Mouse (Mus musculus) right cerebral cortex, postnatal 10 days (tissue): ENCODE data around the gene Mmachc.
A peak's percentile ranks its signal among the peaks of the same experiment; 100 is the strongest.
"Not testable (repeated sequence)": the region's sequence is repeated elsewhere in the genome, so short reads cannot be mapped to it uniquely, and the experiment has no call there.

Experiments used
- DNase-seq, 2 experiments: peaks; one replicate each; pipeline ENCODE4 v3.0.0; 2021; ENCODE audit warnings: low spot score in 2 of 2

Mmachc gene

DNA sequence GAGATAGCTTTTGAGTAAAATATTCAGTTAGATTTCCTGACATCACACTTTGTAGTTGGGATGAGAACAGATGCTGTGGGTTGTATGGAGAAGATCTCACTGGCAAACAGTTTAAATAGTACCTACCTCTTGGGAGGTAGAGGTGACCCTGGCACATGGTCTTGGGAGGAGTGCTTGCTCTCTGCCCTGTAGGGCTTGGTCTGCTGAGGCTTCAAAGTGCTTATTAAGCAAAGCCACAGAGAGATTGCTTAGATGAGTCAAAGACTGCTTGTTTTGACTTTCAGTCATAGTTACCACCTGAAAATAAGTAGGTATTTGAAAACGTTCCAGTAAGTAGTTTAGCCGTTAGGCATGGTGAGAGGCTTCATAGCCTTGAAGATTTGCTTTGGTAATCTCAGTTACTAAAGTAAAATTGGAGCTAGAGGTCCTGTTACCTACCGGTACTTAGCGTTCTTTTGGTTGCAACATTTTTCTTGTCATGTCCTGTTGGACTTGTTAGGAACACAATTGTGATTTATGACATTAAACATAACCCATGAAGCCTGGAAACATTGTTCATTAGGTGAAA lies 18.8 kb downstream of the Mmachc start:
- DNase-seq, result no peak

DNA sequence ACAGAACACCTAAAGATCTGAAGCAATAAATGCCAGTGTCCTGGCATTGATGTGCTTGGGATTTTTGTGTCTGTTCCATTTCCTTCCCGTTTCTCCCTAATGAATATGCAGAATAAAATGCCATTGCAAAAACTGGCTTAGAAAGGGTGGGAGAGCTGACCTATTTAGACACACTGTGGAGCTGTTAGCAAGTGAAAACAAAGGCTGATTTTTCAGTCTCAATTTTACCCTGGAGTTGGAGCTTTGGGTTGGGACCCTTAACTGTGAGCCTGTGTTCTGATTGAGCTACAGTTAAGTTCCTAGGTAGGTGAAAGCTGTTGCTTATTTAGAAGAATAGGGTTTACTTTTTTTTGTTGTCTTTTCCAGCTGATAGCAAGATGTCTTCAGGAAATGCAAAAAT lies 21.2 kb downstream of the Mmachc start:
- no peak for DNase-seq

DNA sequence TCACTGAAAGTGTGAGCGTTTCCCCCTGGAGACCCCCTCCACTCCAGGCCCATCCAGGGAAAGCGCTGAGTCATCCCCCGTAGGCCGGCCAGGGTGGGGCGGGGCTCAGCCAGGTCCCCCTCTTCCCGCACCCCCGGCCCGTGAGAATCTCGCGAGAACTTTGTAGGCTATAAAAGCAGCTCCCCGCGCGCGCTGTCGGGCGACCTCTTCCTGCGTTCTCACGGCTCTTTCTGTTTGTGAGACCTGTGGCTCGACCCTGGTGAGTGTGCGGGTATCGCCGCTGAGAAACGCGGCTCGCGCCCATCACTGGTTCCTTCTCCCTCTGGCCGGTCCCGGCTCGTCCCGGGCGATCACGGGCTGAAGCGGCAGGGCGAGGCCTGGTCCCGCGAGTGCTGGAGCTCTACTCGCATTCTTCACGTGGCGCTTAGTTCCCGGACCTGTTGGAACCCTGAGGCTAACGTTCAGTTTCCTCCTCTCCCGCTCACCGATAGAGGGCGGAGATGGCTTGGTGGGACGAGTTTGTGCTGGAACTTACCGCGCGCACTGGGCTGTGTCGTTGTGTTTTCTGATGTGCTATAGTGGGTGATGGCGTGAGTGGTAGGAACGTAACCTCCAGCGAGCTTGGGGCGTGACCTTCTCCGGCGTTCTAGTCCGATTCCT lies 22.7 kb downstream of the Mmachc start, which contains the start of gene Prdx1:
Gene Prdx1, plus strand, starts transcription at position 143 of the 660 bp plus-strand sequence.
- peak; percentile 94 to 95 for DNase-seq

DNA sequence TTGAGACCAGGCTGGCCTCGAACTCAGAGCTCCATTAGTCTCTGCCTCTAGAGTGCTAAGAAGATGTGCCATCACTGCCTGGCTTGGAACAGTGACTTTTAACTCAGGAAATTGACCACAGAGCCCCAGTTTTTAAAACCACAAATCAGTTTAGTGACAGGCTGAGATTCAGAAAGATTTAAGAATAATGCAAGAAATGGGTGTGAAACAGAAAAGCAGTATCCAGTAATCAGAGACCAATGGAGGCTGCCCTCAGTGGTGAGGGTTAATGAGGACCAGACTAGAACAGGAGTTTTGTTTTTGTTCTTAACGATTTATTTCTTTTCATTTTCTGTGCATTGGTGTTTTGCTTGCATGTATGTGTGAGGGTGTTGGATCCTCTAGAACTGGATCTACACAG lies 23.5 kb downstream of the Mmachc start:
- no peak for DNase-seq

DNA sequence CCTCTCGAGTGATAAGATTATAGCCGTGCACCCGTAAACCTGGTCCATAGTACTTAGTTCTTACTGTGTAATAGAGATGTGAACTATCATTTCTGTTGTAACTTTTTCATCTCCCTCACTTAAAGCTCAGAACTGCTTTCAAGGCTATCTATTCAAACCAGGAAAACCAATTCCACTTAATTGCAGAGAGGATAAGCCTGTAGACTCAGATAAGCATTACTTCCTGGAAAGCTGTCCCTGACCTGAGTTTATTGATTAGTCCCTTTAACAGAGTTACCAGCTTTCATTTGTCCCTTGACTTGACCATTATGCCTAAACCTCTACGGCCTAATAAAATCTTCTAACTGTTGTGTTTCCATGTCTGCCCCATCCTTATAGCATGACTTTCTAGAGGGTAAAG lies 24.2 kb downstream of the Mmachc start:
- DNase-seq, result no peak

DNA sequence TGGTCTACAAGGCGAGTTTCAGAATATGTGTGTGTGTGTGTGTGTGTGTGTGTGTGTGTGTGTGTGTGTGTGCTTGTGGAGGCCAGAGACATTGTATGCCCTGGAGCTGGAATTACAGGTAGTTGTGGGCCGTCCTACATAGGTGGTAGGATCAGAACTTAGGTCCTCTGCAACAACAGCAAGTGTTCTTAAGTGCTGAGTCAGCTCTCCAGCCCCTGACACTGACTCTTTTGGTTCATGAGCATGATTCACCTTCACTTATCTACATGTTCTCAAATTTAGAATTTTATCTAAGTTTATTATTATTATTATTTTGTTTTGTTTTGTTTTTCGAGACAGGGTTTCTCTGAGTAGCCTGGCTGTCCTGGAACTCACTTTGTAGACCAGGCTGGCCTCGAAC lies 27.7 kb downstream of the Mmachc start:
- DNase-seq, result not testable (repeated sequence)

DNA sequence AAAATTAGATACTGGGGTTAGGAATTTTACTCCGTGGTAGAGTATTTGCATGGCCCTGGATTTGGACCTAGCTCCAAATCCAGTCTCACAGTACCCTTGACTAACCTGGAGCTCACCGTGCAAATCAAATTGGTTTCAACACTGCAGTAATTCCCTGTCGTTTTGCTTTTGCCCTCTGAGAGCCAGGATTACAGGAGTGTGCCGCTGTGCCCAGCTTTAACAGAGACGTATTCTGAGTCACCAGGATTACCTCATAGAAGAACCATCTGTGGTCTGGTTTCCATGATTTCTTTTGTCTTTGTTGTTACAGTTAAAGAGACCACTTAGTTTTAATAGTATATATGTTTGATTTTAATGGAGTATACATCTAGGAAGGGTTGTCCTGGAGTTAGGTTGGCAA lies 29.1 kb downstream of the Mmachc start:
- no peak for DNase-seq

DNA sequence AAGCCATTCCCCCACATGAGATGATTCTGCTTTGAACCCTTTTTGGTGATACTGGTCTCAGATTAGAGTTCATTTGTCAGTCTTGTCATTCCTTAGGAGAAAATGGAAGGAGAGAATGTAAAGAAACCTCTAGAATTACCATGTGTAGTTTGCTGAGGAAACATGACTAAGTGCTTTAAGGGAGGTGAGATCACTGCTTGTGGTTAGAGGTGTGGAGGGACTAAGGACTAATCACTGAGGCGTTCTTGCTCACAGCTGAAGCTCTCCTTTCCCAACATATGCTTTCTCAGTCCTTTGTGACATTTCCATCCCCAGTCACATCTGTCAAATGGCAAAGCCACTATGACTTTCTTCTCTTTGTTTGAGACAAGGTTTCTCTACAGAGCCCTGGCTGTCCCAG lies 30.4 kb downstream of the Mmachc start:
- DNase-seq, result no peak

DNA sequence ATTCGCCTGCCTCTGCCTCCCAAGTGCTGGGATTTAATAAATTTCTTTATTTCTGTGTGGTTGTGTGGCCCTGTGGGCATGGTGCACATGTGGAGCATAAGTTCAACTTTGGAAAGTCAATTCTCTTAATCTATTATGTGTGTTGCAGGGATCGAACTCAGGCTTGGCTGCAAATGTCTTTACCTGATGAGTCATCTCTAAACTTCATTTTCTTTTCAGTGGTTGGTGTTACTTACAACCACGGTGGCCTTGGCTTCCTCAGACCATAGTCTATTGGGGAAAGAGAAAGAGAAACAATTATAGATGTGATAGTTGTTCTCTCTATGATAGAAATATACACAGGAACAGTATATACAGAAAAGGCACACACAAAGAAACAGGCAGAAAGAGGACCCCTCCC lies 32.2 kb downstream of the Mmachc start:
- no peak for DNase-seq

DNA sequence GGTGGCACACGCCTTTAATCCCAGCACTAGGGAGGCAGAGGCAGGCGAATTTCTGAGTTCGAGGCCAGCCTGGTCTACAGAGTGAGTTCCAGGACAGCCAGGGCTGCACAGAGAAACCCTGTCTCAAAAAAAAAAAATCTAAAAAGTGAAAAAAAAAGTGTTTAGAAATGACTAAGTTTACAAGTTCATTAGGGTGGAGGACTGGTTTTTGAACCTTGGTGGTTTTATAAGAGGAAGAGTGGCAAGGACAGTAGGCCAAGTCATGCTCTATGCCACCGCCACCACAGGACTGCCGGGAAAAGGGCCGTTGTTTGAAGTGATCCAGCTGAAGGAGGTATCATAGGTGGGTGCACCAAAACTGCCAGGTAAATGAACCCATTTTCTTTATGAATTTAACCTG lies 33.4 kb downstream of the Mmachc start:
- DNase-seq, result not testable (repeated sequence)

DNA sequence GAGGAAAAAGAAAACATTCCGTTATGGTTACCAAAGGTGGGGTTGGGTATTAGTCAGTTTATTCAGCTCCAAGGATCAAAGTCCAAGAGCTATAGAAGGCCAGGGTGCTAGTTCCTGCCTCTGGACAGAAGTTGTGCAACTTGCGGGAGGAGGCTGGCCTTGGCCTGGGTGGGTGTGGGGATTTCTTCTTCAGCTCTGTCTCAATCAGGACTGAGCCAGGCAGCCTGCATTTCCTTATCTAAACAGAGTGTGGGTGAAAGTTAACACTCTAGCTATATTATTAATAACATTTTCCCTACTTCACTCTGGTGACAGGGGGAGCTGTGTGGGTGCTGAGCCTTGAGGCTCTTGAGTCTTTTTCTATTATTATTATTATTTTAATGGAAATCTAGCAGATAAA lies 35.4 kb downstream of the Mmachc start:
- peak in 1 of 2 experiments; percentile 36 for DNase-seq

DNA sequence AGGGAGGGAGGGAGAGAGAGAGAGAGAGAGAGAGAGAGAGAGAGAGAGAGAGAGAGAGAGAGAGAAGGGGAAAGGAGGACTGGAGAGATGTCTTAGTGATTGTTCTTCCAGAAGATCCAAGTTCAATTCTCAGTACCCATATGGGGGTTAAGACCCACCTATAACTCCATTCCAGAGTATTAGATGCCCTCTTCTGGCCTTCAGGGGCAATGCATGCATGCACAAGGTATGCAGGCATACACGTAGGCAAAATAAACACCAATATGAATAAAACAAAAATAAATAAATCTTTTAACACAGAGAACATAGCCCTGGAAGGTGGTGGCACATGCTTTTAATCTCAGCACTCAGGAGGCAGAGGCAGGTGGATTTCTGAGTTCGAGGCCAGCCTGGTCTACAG lies 38.9 kb downstream of the Mmachc start:
- no peak for DNase-seq

DNA sequence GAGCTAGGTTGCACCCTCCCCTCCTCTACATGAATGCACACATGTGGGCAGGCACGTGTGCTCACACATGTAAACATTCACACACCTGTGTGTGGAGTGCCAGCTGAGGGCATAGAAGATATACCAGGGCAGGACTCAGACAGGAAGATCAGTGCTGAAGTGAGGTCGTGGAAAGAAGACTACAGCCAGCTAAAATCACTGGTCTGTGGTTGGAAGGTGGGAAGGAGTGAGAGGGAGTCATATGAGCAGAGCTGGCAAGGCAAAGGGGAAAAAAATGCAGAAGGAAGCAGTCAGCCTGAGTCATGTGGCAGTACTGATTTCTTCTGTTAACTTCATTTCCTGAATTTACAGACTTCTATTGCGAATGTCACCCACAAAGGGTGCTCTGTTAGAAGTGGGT lies 40.1 kb downstream of the Mmachc start:
- no peak for DNase-seq

DNA sequence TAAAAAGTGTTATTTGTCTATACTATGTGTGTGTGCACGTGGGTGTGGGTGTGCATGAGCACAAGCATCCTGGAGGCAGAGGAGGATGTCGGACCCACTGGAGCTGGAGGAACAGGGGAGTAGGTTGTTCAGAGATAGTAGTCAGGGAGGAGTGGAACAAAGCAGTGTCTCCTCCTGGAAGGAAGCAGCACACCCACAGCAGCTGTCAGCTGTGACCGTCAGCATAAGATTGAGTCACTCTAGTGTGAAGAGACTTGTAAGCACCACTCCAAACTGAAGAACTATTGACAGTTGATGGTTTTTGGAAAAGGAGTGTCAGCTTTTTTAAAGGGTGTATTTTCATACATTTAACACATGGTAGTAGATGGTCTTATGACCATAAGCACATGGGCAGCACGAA lies 41.6 kb downstream of the Mmachc start:
- no peak for DNase-seq

DNA sequence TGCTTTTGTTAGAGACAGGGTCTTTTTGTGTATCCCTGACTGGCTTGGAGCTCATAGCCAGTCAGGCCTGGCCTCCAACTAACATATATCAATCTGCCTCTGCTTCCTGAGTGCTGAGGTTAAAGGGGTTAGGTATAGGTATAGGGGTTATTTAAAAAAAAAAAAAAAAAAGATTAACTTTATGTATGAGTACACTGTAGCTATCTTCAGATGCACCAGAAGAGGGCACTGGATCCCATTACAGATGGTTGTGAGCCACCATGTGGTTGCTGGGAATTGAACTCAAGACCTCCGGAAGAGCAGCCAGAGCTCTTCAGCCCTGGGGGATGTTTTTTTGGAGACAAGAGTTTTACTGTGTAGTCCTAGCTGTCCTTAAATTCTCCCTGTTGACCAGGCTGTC lies 46.2 kb downstream of the Mmachc start:
- DNase-seq, result no peak

DNA sequence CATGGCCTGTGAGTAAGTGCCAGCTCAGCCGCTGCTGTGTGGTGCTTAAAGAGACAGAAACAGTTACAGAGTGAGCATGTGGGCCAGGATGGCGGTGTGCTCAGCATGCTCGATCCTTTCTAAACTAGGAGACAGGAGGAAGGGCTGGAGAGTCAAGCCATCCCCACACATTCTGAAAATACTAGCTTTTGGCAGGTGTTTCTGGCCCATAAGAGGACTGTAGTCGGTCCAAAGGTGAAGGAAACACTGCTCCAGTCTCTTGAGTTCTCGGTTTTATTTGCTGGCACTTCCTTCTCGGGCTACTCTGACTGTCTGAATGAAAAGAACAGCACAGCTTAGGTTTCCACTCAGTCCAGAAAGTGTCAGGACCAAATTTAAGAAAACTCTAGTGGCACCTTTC lies 47.4 kb downstream of the Mmachc start:
- no peak for DNase-seq

DNA sequence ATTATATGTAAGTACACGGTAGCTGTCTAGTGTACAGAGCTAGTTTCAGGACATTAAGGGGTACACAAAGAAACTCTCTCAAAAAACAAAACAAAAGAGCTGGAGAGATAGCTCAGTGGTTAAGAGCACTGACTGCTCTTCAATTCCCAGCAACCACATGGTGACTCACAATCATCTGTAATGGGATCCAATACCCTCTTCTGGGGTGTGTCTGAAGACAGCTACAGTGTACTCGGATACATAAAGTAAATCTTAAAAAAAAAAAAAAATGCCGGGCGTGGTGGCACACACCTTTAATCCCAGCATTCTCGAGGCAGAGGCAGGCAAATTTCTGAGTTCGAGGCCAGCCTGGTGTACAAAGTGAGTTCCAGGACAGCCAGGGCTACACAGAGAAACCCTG lies 48.3 kb downstream of the Mmachc start:
- DNase-seq, result not testable (repeated sequence)

DNA sequence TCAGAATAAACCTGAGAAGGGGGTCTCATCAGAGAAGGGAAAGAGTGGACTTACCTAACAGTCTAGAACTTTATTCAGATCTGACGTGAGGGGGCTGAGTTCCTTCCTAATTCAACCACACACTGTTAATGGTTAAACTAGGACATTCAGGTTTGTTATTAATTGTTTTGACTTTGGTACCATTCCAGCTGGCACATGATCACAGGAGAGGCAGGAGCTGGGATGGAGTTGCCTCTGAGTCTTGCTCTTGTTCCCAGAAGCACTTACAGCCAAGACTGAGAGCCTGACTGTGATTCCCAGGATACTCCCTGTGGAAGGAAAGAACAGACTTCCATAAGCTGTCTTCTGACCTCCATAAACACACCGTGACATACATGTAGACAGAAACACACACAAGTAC lies 48.7 kb downstream of the Mmachc start:
- DNase-seq, result no peak

DNA sequence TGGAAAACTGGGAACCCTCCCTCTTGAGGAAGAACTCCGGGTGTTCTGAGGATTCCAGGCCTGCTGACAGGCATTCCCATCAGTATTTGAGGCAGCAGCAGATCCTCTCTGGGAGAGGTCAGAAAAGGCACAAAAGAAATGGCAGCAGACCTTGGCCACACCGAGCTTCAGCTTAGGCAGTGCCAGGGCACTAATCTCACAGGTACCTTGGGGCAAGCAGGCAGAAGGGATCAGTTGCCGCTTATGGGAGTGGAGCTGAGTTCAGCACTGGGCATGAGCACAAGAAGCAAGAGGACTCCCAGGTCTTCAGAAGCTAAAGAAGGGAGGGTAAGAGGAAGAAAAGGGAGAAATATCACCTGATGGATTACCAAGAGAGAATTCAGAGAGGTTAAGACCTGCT lies 50.2 kb downstream of the Mmachc start:
- DNase-seq, result no peak

DNA sequence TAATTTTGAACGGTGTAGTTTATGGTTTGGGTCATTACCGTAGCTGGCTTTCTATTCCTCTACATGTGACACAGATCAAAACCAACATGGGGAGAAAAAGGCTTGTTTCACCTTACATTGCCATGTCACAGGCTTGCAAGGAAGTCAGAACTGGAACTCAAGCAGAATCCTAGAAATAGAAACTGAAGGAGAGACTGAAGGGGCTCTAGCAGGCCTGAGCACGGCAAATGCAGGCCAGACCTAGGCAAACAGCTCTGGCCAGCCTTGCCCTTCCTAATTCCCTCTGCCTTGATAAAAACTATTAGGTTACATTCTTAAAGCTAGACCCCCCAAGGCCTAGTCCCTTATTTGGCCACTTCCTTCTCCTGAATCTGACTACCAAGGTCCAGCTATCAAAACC lies 52.5 kb downstream of the Mmachc start:
- no peak for DNase-seq

DNA sequence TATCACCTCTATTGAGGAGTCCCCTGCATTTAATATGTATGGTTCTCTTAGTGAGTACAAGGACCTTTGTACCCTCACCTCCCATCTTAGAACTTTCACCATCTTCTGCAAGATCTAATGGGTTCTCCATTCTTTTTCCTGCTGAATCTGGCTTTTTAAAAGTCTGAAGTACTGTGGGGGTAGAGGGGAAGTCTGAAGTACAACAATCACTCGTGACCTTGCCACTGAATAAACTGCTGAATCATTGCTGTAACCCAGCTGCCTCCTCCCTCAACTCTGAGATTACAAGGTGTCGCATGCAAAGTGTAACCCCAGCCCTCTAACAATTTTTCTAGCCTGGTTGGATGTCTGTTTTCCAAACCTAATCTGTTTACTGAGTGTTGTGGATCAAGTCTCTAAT lies 53.1 kb downstream of the Mmachc start:
- no peak for DNase-seq

DNA sequence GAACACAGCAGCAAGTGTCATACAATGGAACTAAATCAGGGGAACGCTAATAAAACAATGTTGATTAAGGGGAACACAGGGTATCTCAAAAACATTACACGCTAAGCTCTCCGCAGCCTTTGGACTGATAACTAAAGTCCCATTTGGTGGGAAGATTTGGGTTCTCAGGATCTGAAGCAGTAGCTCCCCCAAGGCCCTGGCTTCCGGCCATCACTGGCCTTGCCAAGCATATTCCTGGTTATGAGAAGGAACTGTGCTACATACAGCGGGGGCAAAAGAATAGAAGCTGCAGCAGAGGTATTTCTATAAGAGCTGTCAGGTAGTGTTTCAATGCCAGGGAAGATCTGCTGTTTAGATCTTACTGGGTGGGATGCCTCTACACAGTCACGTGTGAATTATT lies 55.0 kb downstream of the Mmachc start:
- no peak for DNase-seq
